Mouse (Mus musculus): ENCODE measurements around the gene Sec24a. TPM values are rescaled to one million over a fixed set of nuclear protein-coding genes. Genes with fewer than 3 reads are reported as not detected.
"Not testable (repeated sequence)": the region's sequence is repeated elsewhere in the genome, so short reads cannot be mapped to it uniquely, and the experiment has no call there.

Sec24a gene
- total and polyA plus RNA-seq, 2 experiments from 2014 or later, result 12.5 to 16.7 TPM

- no peak for TF ChIP-seq CTCF (IDR thresholded peaks at IDR 0.05)
- WGBS, result 87% methylated on average over 4 of the region's 4 CpGs
- Histone ChIP-seq H3K4me1 (ENCODE audit: insufficient read depth, low read length) (0 out of 2 replicates have a peak, but pooled peaks cover 2% of the 10 kb centered on the region), H3K9ac (replicated peaks; ENCODE audit: low read length, poor library complexity, severe bottlenecking) (no peak overlapping the region), H3K27me3 (ENCODE audit: insufficient read depth, low read length) (0 out of 2 replicates have a peak, but pooled peaks cover 2% of the 10 kb centered on the region), H3K36me3 (ENCODE audit: insufficient read depth, low read length) (no peaks in the 10 kb centered on the region), H3K9me3 (ENCODE audit: low read length) (no peaks in the 10 kb centered on the region), H3K4me3 (ENCODE audit: low read depth, low read length) (no peak overlapping the region), H3K4me2 (ENCODE audit: low read depth, low read length, poor library complexity, severe bottlenecking) (peak overlapping the region; percentile 96), H3K27ac (ENCODE audit: low read depth, low read length) (no peak overlapping the region)
- no peak for ATAC-seq (ENCODE audit: low FRiP score)
- no peak for DNase-seq (ENCODE audit: low spot score)
These were observed 1.4 kb upstream of the Sec24a start for GRCm38 (mm10) chr11:51764816-51765215.

- DNase-seq (ENCODE audit: low spot score) (no peak), ATAC-seq (ENCODE audit: low FRiP score) (no peak)
- TF ChIP-seq CTCF (IDR thresholded peaks at IDR 0.05), result no peak
- H3K4me3 ChIP-seq (ENCODE audit: low read depth, low read length), result peak overlapping the region; percentile 97
- no peaks in the 10 kb centered on the region for H3K36me3 ChIP-seq (ENCODE audit: insufficient read depth, low read length)
- H3K4me1 ChIP-seq (ENCODE audit: insufficient read depth, low read length), result 0 out of 2 replicates have a peak, but pooled peaks cover 2% of the 10 kb centered on the region
- 6% methylated on average over 13 of the region's 13 CpGs for WGBS
- H3K9ac ChIP-seq (replicated peaks; ENCODE audit: low read length, poor library complexity, severe bottlenecking), result peak overlapping the region; percentile 93
- H3K4me2 ChIP-seq (ENCODE audit: low read depth, low read length, poor library complexity, severe bottlenecking), result peak overlapping the region; percentile 96
- H3K27ac ChIP-seq (ENCODE audit: low read depth, low read length), result no peak overlapping the region
- 0 out of 2 replicates have a peak, but pooled peaks cover 3% of the 10 kb centered on the region for H3K27me3 ChIP-seq (ENCODE audit: insufficient read depth, low read length)
- no peaks in the 10 kb centered on the region for H3K9me3 ChIP-seq (ENCODE audit: low read length)
These were observed 521 bp upstream of the Sec24a start for GRCm38 (mm10) chr11:51763955-51764354.

- no peak overlapping the region for H3K4me2 ChIP-seq (ENCODE audit: low read depth, low read length, poor library complexity, severe bottlenecking)
- TF ChIP-seq CTCF (IDR thresholded peaks at IDR 0.05), result no peak
- H3K27ac ChIP-seq (ENCODE audit: low read depth, low read length), result no peak overlapping the region
- 0 out of 2 replicates have a peak, but pooled peaks cover 4% of the 10 kb centered on the region for H3K4me1 ChIP-seq (ENCODE audit: insufficient read depth, low read length)
- 75% methylated on average over 5 of the region's 5 CpGs for WGBS
- H3K27me3 ChIP-seq (ENCODE audit: insufficient read depth, low read length), result 0 out of 2 replicates have a peak, but pooled peaks cover 3% of the 10 kb centered on the region
- ATAC-seq (ENCODE audit: low FRiP score) (no peak), DNase-seq (ENCODE audit: low spot score) (no peak)
- H3K36me3 ChIP-seq (ENCODE audit: insufficient read depth, low read length), result no peaks in the 10 kb centered on the region
- H3K9me3 ChIP-seq (ENCODE audit: low read length), result no peaks in the 10 kb centered on the region
- H3K4me3 ChIP-seq (ENCODE audit: low read depth, low read length), result no peak overlapping the region
- no peak overlapping the region for H3K9ac ChIP-seq (replicated peaks; ENCODE audit: low read length, poor library complexity, severe bottlenecking)
These were observed 2.2 kb downstream of the Sec24a start for GRCm38 (mm10) chr11:51761241-51761640.

GRCm38 (mm10) chr11:51759941-51760657 lies 3.3 kb downstream of the Sec24a start:
- Histone ChIP-seq H3K4me2 (ENCODE audit: low read depth, low read length, poor library complexity, severe bottlenecking) (no peak overlapping the region), H3K27ac (ENCODE audit: low read depth, low read length) (no peak overlapping the region), H3K9ac (replicated peaks; ENCODE audit: low read length, poor library complexity, severe bottlenecking) (no peak overlapping the region), H3K27me3 (ENCODE audit: insufficient read depth, low read length) (0 out of 2 replicates have a peak, but pooled peaks cover 3% of the 10 kb centered on the region), H3K36me3 (ENCODE audit: insufficient read depth, low read length) (no peaks in the 10 kb centered on the region), H3K4me3 (ENCODE audit: low read depth, low read length) (no peak overlapping the region), H3K9me3 (ENCODE audit: low read length) (no peaks in the 10 kb centered on the region), H3K4me1 (ENCODE audit: insufficient read depth, low read length) (0 out of 2 replicates have a peak, but pooled peaks cover 4% of the 10 kb centered on the region)
- no peak for TF ChIP-seq CTCF (IDR thresholded peaks at IDR 0.05)
- 86% methylated on average over 6 of the region's 6 CpGs for WGBS
- no peak for ATAC-seq (ENCODE audit: low FRiP score)
- no peak for DNase-seq (ENCODE audit: low spot score)

- Histone ChIP-seq H3K9me3 (ENCODE audit: low read length) (no peaks in the 10 kb centered on the region), H3K27me3 (ENCODE audit: insufficient read depth, low read length) (0 out of 2 replicates have a peak, but pooled peaks cover 3% of the 10 kb centered on the region), H3K36me3 (ENCODE audit: insufficient read depth, low read length) (no peaks in the 10 kb centered on the region), H3K4me3 (ENCODE audit: low read depth, low read length) (no peak overlapping the region), H3K9ac (replicated peaks; ENCODE audit: low read length, poor library complexity, severe bottlenecking) (no peak overlapping the region), H3K4me1 (ENCODE audit: insufficient read depth, low read length) (0 out of 2 replicates have a peak, but pooled peaks cover 3% of the 10 kb centered on the region), H3K4me2 (ENCODE audit: low read depth, low read length, poor library complexity, severe bottlenecking) (no peak overlapping the region), H3K27ac (ENCODE audit: low read depth, low read length) (no peak overlapping the region)
- ATAC-seq (ENCODE audit: low FRiP score) (no peak), DNase-seq (ENCODE audit: low spot score) (no peak)
- TF ChIP-seq CTCF (IDR thresholded peaks at IDR 0.05), result no peak
- 82% methylated on average over 2 of the region's 2 CpGs for whole genome bisulfite sequencing
These were observed 4.2 kb downstream of the Sec24a start for GRCm38 (mm10) chr11:51759251-51759650.

GRCm38 (mm10) chr11:51758207-51758606 lies 5.2 kb downstream of the Sec24a start:
- H3K27me3 ChIP-seq (ENCODE audit: insufficient read depth, low read length); H3K27ac ChIP-seq (ENCODE audit: low read depth, low read length); DNase-seq (ENCODE audit: low spot score); H3K4me2 ChIP-seq (ENCODE audit: low read depth, low read length, poor library complexity, severe bottlenecking); H3K9ac ChIP-seq (replicated peaks; ENCODE audit: low read length, poor library complexity, severe bottlenecking); H3K4me1 ChIP-seq (ENCODE audit: insufficient read depth, low read length); H3K9me3 ChIP-seq (ENCODE audit: low read length); ATAC-seq (ENCODE audit: low FRiP score); H3K4me3 ChIP-seq (ENCODE audit: low read depth, low read length); H3K36me3 ChIP-seq (ENCODE audit: insufficient read depth, low read length): not testable (repeated sequence)
- 92% methylated on average over 5 of the region's 5 CpGs for WGBS

Data from midbrain, postnatal 0 days (tissue).